Mouse (Mus musculus) ovary, postnatal 10 days (tissue): ENCODE results near the gene Gcn1l1.

Experiments
- DNase-seq: peaks from one replicate; pipeline ENCODE4 v3.0.0; 2022; ENCODE audit warnings: low spot score

Gene Gcn1l1

GRCm38 (mm10) chr5:115611566-115611965 lies 46.5 kb downstream of the Gcn1l1 start:
- no peak for DNase-seq

DNA sequence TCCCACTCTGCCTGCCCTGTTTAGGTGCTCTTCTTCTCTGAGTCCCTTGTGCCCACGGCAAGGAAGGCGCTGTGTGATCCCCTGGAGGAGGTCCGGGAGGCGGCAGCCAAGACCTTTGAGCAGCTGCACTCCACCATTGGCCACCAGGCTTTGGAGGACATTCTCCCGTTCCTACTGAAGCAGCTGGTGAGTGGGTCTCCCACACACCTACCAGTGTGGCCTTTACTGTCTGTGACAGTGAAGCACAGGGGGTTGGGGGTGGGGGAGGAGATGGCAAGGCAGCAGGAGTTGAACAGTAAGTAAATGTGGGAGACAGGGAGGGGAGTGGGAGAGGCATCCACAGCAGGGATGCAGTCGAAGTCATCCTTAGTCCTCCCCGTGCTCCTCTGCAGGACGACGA lies 48.3 kb downstream of the Gcn1l1 start:
- no peak for DNase-seq

GRCm38 (mm10) chr5:115614948-115615347 lies 49.9 kb downstream of the Gcn1l1 start:
- DNase-seq = no peak

- no peak for DNase-seq
Observed at GRCm38 (mm10) chr5:115619690-115620089, 54.6 kb downstream of the Gcn1l1 start.

- DNase-seq = no peak
Observed at GRCm38 (mm10) chr5:115622686-115623085, 57.6 kb downstream of the Gcn1l1 start.

- no peak for DNase-seq
Observed at GRCm38 (mm10) chr5:115623694-115624440, 58.8 kb downstream of the Gcn1l1 start.

DNA sequence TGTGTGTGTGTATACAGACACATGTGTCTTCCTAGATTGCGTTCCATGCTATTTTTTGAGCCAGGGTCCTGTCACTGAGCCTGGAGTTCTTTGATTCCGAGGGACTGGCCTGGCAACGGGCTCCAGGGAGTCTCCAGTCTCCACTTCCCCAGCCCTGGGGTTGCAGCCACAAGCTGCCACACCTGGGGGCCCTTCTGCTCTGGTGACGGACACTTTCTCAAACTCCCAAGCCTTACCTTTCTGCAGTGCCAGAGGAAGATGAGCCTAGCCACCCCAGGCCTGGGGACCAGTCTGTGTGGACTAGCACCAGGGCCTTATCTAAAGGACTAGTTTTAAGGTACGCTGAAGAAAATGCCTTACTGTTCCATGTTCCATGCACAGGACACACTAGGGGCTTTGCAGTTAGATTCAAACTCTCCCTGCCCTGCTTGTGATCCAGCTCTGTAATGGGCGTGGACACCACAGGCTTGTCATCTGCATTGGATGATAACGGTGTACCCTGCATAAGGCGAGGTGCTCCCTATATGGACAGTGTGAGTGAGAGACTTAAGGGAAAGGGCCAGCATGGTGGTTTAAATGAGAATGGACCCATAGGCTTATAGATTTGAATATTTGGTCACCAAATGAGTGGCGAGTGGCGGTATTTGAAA lies 61.3 kb downstream of the Gcn1l1 start:
- DNase-seq = no peak

DNA sequence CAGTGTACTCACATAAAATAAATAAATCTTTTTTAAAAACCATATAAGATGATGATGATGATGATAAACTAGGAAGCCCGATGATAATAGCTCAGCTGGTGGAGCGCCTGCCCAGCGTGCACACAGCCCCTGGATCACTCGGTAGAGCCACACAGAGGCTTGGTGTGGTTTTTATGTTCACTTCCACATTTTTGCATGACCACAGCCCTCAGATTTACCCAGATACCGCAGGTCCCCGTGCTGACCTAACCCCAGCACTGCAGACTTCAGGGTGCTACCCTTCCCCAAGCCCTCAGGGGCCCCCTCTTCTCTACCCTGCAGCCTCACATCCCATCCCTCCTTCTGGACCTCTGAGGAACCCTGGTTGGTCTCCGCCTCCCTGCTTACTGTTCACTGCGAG lies 63.0 kb downstream of the Gcn1l1 start:
- DNase-seq = no peak

GRCm38 (mm10) chr5:115629672-115630071 lies 64.6 kb downstream of the Gcn1l1 start:
- no peak for DNase-seq

DNA sequence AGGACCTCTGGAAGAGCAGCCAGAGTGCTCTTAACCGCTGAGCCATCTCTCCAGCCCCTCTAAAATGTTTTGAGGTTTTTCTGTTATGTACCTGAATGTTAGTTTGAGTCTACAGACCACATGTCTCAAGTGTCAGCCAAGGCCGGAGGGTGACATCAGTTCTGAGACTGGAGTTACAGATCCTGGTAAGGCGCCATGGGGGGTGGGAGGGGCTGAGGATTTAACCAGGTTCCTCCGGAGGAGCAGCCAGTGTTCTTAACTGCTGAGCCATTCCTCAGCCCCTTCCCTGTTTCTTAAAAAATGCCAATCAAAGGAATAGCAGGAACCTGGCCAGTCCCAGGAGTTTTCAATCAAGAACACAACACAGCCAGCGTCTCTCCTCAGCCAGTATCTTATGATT lies 65.2 kb downstream of the Gcn1l1 start:
- no peak for DNase-seq

GRCm38 (mm10) chr5:115631505-115632357 lies 66.7 kb downstream of the Gcn1l1 start, which contains the start of gene Rab35:
Gene Rab35, plus strand, starts transcription at chr5:115631908.
- DNase-seq = peak; percentile 90

DNA sequence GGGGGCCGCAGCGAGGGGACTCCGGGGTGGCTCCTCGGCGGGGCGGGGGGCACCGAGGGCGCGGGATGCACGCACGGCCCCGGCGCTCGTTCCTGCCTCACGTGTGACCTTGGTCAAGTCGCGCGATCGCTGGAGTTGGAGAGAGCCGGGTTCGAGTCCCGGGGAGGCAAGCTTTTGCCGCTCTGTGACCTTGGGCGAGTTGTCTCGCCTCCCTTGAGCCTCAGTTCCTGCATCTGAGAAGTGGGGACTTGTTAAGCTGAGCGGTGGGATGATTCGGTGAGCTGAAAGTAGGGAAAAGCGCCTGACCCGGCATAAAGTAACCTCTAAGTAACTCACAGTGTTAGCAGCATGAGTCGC lies 67.3 kb downstream of the Gcn1l1 start:
- no peak for DNase-seq

DNA sequence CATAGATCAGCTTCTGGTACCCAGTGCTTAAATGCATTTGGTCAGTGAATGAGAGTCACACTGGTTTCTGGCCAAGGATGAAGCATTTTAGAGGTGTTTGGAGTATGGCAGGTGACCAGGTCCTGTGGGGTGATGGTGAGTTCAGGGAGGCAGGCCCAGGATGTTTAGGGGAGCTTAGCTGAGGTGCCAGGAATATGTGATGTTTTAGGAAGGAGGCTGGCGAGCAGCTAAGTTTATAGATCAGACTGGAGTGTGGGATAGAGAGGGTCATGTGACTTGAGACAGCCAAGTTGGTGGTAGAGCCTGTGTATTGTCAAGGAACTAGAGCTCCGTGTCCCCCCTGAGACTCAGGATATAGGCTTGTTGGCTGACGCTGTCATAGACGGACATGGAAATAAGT lies 68.0 kb downstream of the Gcn1l1 start:
- DNase-seq = no peak

DNA sequence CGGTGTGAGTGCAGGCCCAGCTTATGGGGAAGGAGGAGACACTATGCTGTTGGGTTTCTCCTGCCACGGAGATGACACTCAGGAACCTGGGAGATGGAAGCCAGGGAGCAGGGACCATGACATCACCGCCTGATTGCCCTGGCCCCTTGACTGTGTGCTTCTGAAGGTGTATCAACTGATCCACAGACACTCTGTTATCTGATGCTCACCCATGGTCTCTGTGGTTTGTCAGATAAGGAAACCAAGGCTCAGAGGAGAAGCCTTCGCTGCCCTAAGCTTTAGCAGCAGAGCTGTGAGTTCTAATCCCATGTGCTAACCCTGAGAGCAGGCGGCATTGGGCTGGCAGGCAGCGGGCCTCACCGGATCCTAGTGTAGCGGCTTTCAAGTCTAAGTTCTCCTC lies 69.0 kb downstream of the Gcn1l1 start:
- DNase-seq = no peak

DNA sequence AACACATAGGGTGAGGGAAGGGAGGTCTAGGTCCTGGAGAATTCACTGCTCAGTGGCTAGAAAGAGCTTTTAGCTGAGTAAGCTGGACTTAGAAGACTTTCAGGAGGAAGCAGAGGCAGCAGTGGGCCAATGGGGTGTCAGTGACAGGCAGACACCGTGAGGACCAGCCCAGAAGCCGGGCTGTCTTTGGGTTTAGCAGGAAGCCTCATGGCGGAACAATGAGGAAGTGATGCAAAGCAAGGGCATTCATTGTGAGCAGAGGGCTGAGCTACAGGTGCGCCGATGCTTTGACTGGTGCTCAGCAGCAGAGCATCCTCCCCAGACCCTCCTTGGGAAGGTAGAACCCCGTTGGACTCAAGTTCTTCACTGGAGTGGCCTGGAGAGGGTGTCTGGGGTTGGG lies 70.5 kb downstream of the Gcn1l1 start:
- no peak for DNase-seq

DNA sequence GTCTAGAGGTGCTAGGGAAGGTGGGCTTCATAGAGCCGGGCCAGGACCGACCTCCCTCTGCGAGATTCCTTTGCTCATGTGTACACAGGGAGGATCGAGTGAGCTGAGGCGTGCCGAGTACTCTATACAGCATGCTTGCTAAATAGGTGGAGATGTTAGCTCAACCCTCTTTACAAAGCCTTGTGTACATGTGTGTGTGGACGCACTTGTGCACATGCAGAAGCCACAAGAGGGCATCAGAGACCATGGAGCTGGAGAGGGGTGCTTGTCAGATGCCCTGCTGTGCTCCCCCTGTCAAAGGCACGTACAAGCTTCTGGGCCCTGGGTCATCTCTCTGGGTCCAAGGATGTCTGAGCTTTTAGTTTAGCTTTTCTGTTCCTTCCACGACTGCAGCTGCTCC lies 79.1 kb downstream of the Gcn1l1 start:
- no peak for DNase-seq

- no peak for DNase-seq
Observed at GRCm38 (mm10) chr5:115648876-115649275, 83.8 kb downstream of the Gcn1l1 start.

DNA sequence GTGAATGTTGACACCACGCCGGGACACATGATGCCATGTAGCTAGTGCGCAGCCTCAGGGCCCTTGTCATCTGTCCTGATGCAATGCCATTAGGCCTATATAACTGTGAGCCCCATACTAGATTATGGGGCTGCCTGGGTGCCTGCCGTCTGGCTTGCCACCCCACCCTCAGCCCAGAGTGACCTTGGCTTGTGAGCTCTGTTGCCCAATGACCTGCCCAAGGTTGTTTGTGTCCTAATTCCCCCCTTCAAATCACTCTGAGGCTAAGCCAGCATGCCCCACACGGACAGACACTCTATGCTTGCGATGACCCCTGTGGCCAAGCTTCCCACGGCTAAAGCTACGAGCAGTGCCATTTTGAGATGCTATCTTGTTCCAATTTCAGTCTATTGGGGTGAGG lies 84.6 kb downstream of the Gcn1l1 start:
- no peak for DNase-seq

DNA sequence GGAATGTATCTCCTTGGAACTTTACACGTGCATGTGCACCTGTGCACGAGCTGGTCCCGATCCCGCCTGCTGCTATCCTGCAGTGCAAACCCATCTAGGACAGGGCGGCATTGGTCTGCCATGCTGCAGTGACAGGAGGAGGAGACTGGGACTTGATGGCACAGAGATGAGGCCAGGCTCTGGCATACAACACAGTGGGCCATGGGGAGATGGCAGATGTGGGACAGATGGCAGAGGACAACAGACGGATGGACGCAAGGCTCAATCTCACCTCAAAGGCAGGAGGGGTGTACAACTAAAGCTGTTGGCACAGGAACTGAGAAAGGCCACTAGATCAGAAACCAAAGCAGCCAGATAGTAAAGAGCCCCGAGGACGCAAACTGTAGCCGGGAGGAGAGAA lies 85.8 kb downstream of the Gcn1l1 start:
- no peak for DNase-seq

DNA sequence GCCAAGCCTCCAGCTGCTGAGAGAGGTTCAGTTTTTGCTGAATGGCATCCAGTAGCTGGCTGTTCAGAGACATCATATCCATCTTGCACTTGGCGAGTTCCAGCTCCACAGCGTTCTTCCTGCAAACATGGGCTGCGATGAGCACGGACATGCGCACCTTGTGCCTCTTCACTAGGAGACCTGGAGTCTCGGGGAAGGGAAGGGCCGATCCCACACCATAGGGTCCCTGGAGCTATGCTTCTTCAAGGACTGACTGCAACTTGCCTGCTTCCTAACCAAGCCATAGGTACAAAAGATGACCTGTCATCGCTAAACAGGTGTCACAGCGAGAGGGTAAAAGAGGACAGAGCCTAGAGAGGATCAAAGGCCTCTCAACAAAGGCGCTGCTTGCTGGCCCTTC lies 86.8 kb downstream of the Gcn1l1 start:
- no peak for DNase-seq

DNA sequence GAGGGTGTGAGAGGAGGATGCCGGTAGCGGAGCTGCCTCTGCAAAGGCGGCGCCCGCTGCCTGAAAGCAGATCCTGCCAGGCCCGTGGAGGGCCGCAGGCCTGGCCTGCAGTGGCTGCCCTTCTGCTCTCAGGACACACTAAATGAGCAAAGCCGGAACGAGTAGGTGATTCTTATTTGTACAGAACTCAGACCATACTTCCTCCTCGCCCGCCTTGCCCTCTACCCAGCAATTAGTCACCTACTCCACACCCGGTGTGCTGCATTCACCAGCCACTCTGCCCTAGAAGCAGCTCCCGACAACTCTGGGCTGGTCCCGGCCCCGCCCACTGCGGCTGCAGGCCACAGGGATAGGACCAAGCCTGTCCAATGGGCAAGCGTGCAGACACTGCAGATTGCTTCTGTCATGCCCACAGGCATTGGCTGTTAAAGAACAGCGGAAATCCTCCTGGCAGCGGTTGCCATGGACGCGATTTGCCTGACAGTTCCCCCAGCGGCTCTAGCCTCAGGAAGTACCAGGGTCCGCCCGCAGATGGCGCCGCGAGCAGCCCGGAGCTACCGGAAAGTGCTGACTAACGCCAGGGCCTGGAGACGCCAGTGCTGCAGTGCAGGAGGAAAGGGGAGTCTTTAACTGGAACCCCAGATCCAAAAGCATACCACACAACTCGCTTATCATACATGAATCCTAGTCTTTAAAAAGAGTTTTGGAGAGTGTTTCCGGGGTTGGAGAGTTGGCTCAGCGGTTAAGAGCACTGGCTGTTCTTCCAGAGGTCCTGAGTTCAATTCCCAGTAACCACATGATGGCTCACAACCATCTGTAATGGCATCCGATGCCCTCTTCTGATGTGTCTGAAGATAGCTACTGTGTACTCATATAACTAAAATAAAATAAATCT lies 87.9 kb downstream of the Gcn1l1 start:
- DNase-seq = peak; percentile 100

GRCm38 (mm10) chr5:115653776-115654175 lies 88.7 kb downstream of the Gcn1l1 start:
- DNase-seq = no peak
